Mouse (Mus musculus) gastrocnemius, adult 8-10 months (tissue): ENCODE results near the gene St6gal1. TPM values are rescaled to one million over a fixed set of nuclear protein-coding genes. Genes with fewer than 3 reads are reported as not detected.
A peak's percentile ranks its signal among the peaks of the same experiment; 100 is the strongest.

Experiments used
- DNase-seq, 2 experiments: peaks; one replicate each; pipeline ENCODE4 v3.0.0; 2022; ENCODE audit warnings: low spot score in 2 of 2
- total RNA-seq, 4 experiments: library from RNA; stranded (reverse); gene quantifications; 2 replicates each; pipeline ENCODE4 v1.2.4; 2022

The St6gal1 gene
- total RNA-seq, 4 experiments from 2014 or later, result 1.6 to 4.1 (median 3.4) TPM

DNA sequence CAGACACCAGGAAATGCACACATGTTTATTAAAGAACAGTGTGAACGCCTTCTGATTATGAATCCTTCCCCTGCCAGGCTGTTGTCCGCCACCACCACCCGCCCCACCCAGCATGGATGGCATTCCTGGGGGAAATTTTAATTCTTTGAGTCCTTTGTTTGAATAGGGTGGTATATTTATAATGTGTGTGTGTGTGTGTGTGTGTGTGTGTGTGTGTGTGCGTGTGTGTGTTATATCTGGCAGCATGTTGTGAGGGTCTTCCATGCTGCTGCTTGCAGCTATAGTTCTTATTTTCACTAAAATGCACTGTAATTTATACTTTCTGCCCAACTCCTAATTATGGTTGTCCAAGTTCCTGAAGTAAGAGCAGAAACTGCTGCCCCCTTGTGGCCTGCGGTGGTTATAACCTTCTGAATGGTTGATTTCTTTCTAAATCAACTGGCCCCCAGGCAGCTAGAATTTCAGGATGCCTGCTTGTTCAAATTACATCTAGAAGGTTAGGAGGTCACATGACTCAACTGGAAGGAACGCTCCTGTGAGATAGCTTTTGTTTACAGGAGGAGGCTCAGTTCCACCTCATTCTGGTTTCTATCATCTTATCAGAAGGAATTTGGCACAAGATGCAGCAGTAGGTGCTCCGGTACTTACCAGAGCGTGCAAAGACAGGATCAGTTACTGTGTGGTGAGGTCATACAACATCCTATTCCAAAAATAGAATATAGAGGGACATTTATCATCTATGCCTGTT is 178.6 kb downstream of the St6gal1 start:
- DNase-seq, result peak; percentile 48 to 50

Other genes with a start within 250 kb of the St6gal1 start
- gene Kng2, start 195.3 kb upstream of the St6gal1 start, total RNA-seq, result under 1 TPM in 2 of 4 experiments, not detected in 2; 0.25 to 0.62 TPM
- under 1 TPM in 1 of 4 experiments, not detected in 3; 0.70 TPM for gene Kng1, start 166.9 kb upstream of the St6gal1 start, total RNA-seq
- 100 to 1,000 TPM; 414 to 531 (median 457) TPM for gene Eif4a2, start 117.3 kb upstream of the St6gal1 start, total RNA-seq
- 10 to 100 TPM in 2 of 4 experiments, 1 to 10 TPM in 2; 8.4 to 12.7 (median 9.9) TPM for gene Rfc4, start 97.0 kb upstream of the St6gal1 start, total RNA-seq
- 10 to 100 TPM in 3 of 4 experiments, 1 to 10 TPM in 1; 2.3 to 45.4 (median 17.8) TPM for gene Adipoq, start 78.2 kb upstream of the St6gal1 start, total RNA-seq
- gene Rtp1, start 204.4 kb downstream of the St6gal1 start, total RNA-seq, result not detected